Mouse (Mus musculus): ENCODE data around the gene Unc45a. TPM values are rescaled to one million over a fixed set of nuclear protein-coding genes. Genes with fewer than 3 reads are reported as not detected.
A peak's percentile ranks its signal among the peaks of the same experiment; 100 is the strongest.

The Unc45a gene
- total RNA-seq, 2 experiments from 2014 or later, result 52.5 to 54.1 TPM

- no peak for DNase-seq (ENCODE audit: extremely low spot score in 1 of 2, low spot score in 2 of 2)
- intact Hi-C loops (cut with DNase I), result no loop called here
Observed at GRCm38 (mm10) chr7:80369967-80370431, 29.2 kb upstream of the Unc45a start.

GRCm38 (mm10) chr7:80369461-80369860 is 28.7 kb upstream of the Unc45a start:
- intact Hi-C loops (cut with DNase I), result no loop called here
- no peak for DNase-seq (ENCODE audit: extremely low spot score in 1 of 2, low spot score in 2 of 2)

GRCm38 (mm10) chr7:80368635-80369421 is 28.0 kb upstream of the Unc45a start:
- intact Hi-C loops (cut with DNase I), result no loop called here
- DNase-seq (ENCODE audit: extremely low spot score in 1 of 2, low spot score in 2 of 2), result no peak

- intact Hi-C loops (cut with DNase I), result no loop called here
- no peak for DNase-seq (ENCODE audit: extremely low spot score in 1 of 2, low spot score in 2 of 2)
Observed at GRCm38 (mm10) chr7:80368009-80368408, 27.2 kb upstream of the Unc45a start.

GRCm38 (mm10) chr7:80367232-80367631 is 26.4 kb upstream of the Unc45a start:
- DNase-seq (ENCODE audit: extremely low spot score in 1 of 2, low spot score in 2 of 2), result no peak
- intact Hi-C loops (cut with DNase I), result no loop called here

GRCm38 (mm10) chr7:80365759-80366158 is 25.0 kb upstream of the Unc45a start:
- intact Hi-C loops (cut with DNase I), result no loop called here
- DNase-seq (ENCODE audit: extremely low spot score in 1 of 2, low spot score in 2 of 2), result no peak

- intact Hi-C loops (cut with DNase I), result no loop called here
- DNase-seq (ENCODE audit: extremely low spot score in 1 of 2, low spot score in 2 of 2), result no peak
Observed at GRCm38 (mm10) chr7:80360435-80360834, 19.6 kb upstream of the Unc45a start.

GRCm38 (mm10) chr7:80358039-80358438 is 17.2 kb upstream of the Unc45a start:
- intact Hi-C loops (cut with DNase I), result no loop called here
- no peak for DNase-seq (ENCODE audit: extremely low spot score in 1 of 2, low spot score in 2 of 2)

- no peak for DNase-seq (ENCODE audit: extremely low spot score in 1 of 2, low spot score in 2 of 2)
- intact Hi-C loops (cut with DNase I), result no loop called here
Observed at GRCm38 (mm10) chr7:80357156-80357555, 16.4 kb upstream of the Unc45a start.

GRCm38 (mm10) chr7:80356351-80356750 is 15.5 kb upstream of the Unc45a start:
- intact Hi-C loops (cut with DNase I), result no loop called here
- DNase-seq (ENCODE audit: extremely low spot score in 1 of 2, low spot score in 2 of 2), result no peak

- intact Hi-C loops (cut with DNase I), result no loop called here
- no peak for DNase-seq (ENCODE audit: extremely low spot score in 1 of 2, low spot score in 2 of 2)
Observed at GRCm38 (mm10) chr7:80352920-80353319, 12.1 kb upstream of the Unc45a start.

GRCm38 (mm10) chr7:80350808-80351207 is 10.0 kb upstream of the Unc45a start:
- intact Hi-C loops (cut with DNase I), result no loop called here
- no peak for DNase-seq (ENCODE audit: extremely low spot score in 1 of 2, low spot score in 2 of 2)

GRCm38 (mm10) chr7:80347670-80348586 is 7.1 kb upstream of the Unc45a start:
- intact Hi-C loops (cut with DNase I), result no loop called here
- DNase-seq (ENCODE audit: extremely low spot score in 1 of 2, low spot score in 2 of 2), result no peak

- DNase-seq (ENCODE audit: extremely low spot score in 1 of 2, low spot score in 2 of 2), result no peak
- intact Hi-C loops (cut with DNase I), result no loop called here
Observed at GRCm38 (mm10) chr7:80346830-80347229, 6.0 kb upstream of the Unc45a start.

- intact Hi-C loops (cut with DNase I), result no loop called here
- no peak for DNase-seq (ENCODE audit: extremely low spot score in 1 of 2, low spot score in 2 of 2)
Observed at GRCm38 (mm10) chr7:80346173-80346572, 5.4 kb upstream of the Unc45a start.

- intact Hi-C loops (cut with DNase I), result loop anchor here (5.0 kb wide), 1 partner anchor 34 kb away; no protein-coding TSS in a partner anchor
- no peak for DNase-seq (ENCODE audit: extremely low spot score in 1 of 2, low spot score in 2 of 2)
Observed at GRCm38 (mm10) chr7:80343270-80344018, 2.6 kb upstream of the Unc45a start.

GRCm38 (mm10) chr7:80342858-80343257 is 2.1 kb upstream of the Unc45a start, which contains the start of gene Hddc3:
Gene Hddc3 (plus strand): TSS chr7:80343104.
- intact Hi-C loops (cut with DNase I), result loop anchor here (5.0 kb wide), 1 partner anchor 34 kb away; no protein-coding TSS in a partner anchor

GRCm38 (mm10) chr7:80341793-80342192 is 988 bp upstream of the Unc45a start:
- intact Hi-C loops (cut with DNase I), result loop anchor here (5.0 kb wide), 1 partner anchor 36 kb away; no protein-coding TSS in a partner anchor
- no peak for DNase-seq (ENCODE audit: extremely low spot score in 1 of 2, low spot score in 2 of 2)

More at GRCm38 (mm10) chr7:80342858-80343257, 2.1 kb upstream of the Unc45a start, which contains the start of gene Hddc3:
- DNase-seq (ENCODE audit: extremely low spot score in 1 of 2, low spot score in 2 of 2), result peak; percentile 95 to 96
